Mouse (Mus musculus) myocyte (in vitro differentiated cells): ENCODE data around the gene Tjp3.

Experiments
- E2F4 ChIP-seq: IDR thresholded peaks from one replicate; pipeline ENCODE4 v1.6.1; 2011; ENCODE audit warnings: mild to moderate bottlenecking, control low read depth, moderate library complexity; ENCODE audit not compliant: insufficient read depth
- MAX ChIP-seq: IDR thresholded peaks from one replicate; pipeline ENCODE4 v1.6.1; 2011; ENCODE audit warnings: low read depth, mild to moderate bottlenecking, control low read depth
- MYOD1 ChIP-seq, 3 experiments: IDR thresholded peaks; one replicate each; pipeline ENCODE4 v1.6.1; 2011; ENCODE audit warnings: control low read depth in 2 of 3, low read depth in 2 of 3, mild to moderate bottlenecking in 2 of 3, moderate library complexity in 1 of 3; ENCODE audit not compliant: insufficient read length in 2 of 3, control insufficient read depth in 1 of 3
- MYOG ChIP-seq, 3 experiments: IDR thresholded peaks; one replicate each; pipeline ENCODE4 v1.6.1; 2011; ENCODE audit warnings: control low read depth in 2 of 3, low read depth in 2 of 3, mild to moderate bottlenecking in 2 of 3; ENCODE audit not compliant: insufficient read length in 2 of 3, control insufficient read depth in 1 of 3, insufficient read depth in 1 of 3
- POLR2A ChIP-seq: IDR thresholded peaks from one replicate; pipeline ENCODE4 v1.6.1; 2011; ENCODE audit warnings: low read depth, mild to moderate bottlenecking, control low read depth, moderate library complexity; ENCODE audit not compliant: insufficient read length
- POLR2AphosphoS2 ChIP-seq: IDR thresholded peaks from one replicate; pipeline ENCODE4 v1.6.1; 2011; ENCODE audit warnings: low read depth, control low read depth; ENCODE audit not compliant: insufficient read length
- SRF ChIP-seq: IDR thresholded peaks from one replicate; pipeline ENCODE4 v1.6.1; 2011; ENCODE audit warnings: low read depth; ENCODE audit not compliant: control insufficient read depth, insufficient read length
- TCF12 ChIP-seq: IDR thresholded peaks from one replicate; pipeline ENCODE4 v1.6.1; 2011; ENCODE audit warnings: mild to moderate bottlenecking, control low read depth; ENCODE audit not compliant: poor library complexity, insufficient read depth, severe bottlenecking
- TCF3 ChIP-seq: IDR thresholded peaks from one replicate; pipeline ENCODE4 v1.6.1; 2011; ENCODE audit warnings: low read depth, control low read depth; ENCODE audit not compliant: insufficient read length
- USF1 ChIP-seq: IDR thresholded peaks from one replicate; pipeline ENCODE4 v1.6.1; 2011; ENCODE audit warnings: low read depth, mild to moderate bottlenecking, control low read depth, moderate library complexity

DNA sequence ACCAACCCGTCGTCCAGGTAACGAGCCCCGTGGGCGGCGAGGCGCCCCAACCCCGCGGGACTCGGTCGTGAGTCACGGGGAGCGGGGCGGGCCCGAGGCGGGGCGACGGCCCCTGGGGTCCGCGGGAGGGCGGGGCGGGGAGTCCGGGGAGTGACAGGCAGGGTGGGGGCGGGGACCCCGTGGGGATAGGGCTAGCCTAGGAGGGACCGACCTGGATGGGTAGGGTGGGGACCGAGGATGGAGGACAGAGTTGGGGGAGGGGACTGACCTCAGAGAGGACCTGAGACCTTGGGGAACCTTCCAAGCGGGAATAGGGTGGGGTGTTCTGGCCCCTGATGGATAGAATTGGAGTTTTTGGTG lies 58.2 kb downstream of the Tjp3 start:
- TF ChIP-seq POLR2A (no peak), TCF12 (no peak), TCF3 (no peak), E2F4 (no peak), USF1 (no peak), POLR2AphosphoS2 (no peak), MYOD1 (IDR thresholded peaks at IDR 0.05; ENCODE audit: control insufficient read depth in 1 of 3, insufficient read length in 2 of 3, low read depth in 2 of 3) (no peak), MAX (no peak), SRF (no peak), MYOG (IDR thresholded peaks at IDR 0.05; ENCODE audit: control insufficient read depth in 1 of 3, insufficient read depth in 1 of 3, insufficient read length in 2 of 3, low read depth in 2 of 3) (no peak)
